Mouse (Mus musculus) CH12.LX (cell line): ENCODE measurements around the gene Lpcat3. TPM values are rescaled to one million over a fixed set of nuclear protein-coding genes. Genes with fewer than 3 reads are reported as not detected.

Experiments used
- DNase-seq: peaks from one replicate; pipeline ENCODE4 v3.0.0-alpha.2; 2013; ENCODE audit errors: extremely low read depth
- H3K27ac ChIP-seq: 2 replicates; pipeline ENCODE4 v1.5.1; 2012; ENCODE audit warnings: low read depth, mild to moderate bottlenecking, control low read depth, moderate library complexity; ENCODE audit not compliant: insufficient read depth
- H3K27me3 ChIP-seq: replicated peaks from 2 replicates; pipeline ENCODE3; 2012; ENCODE audit warnings: inconsistent platforms
- H3K36me3 ChIP-seq, 2 experiments: replicated peaks in 1 of 2; 2 replicates each; pipeline versions ENCODE3 to v1.6.1; 2012; ENCODE audit warnings: inconsistent platforms in 1 of 2, low read length in 1 of 2, mild to moderate bottlenecking in 1 of 2, mixed read lengths in 1 of 2, moderate library complexity in 1 of 2; ENCODE audit not compliant: control insufficient read depth in 1 of 2, insufficient read depth in 1 of 2
- H3K4me1 ChIP-seq, 2 experiments: 2 replicates each; pipeline ENCODE4 v1.6.1; 2012; ENCODE audit warnings: inconsistent platforms in 1 of 2, moderate library complexity in 1 of 2; ENCODE audit not compliant: insufficient read depth in 2 of 2, control insufficient read depth in 1 of 2
- H3K4me2 ChIP-seq: 2 replicates; pipeline ENCODE4 v1.6.1; 2012; ENCODE audit warnings: low read depth, mild to moderate bottlenecking, control low read depth; ENCODE audit not compliant: poor library complexity, insufficient read depth, severe bottlenecking
- H3K4me3 ChIP-seq, 3 experiments: fragments of 150-350 bp in 1 of 3; sonication (generic) in 1 of 3; replicated peaks in 1 of 3; 2 replicates each; pipeline versions ENCODE3 to v1.5.1; 2011 to 2012; ENCODE audit warnings: low read depth in 2 of 3, low read length in 2 of 3, mild to moderate bottlenecking in 2 of 3, moderate library complexity in 2 of 3, control low read depth in 1 of 3, improper control_type of control experiment in 1 of 3, inconsistent platforms in 1 of 3, mixed read lengths in 1 of 3; ENCODE audit not compliant: poor library complexity in 1 of 3
- H3K79me2 ChIP-seq: replicated peaks from 2 replicates; pipeline ENCODE4 v1.6.1; 2012; ENCODE audit warnings: mild to moderate bottlenecking, moderate library complexity; ENCODE audit not compliant: control insufficient read depth, poor library complexity, insufficient read depth, severe bottlenecking; ENCODE audit errors: extremely low read depth
- H3K9ac ChIP-seq: 2 replicates; pipeline ENCODE4 v1.6.1; 2012; ENCODE audit warnings: low read depth, mild to moderate bottlenecking, control low read depth, moderate library complexity; ENCODE audit not compliant: insufficient read depth
- H3K9me3 ChIP-seq: replicated peaks from 2 replicates; pipeline ENCODE3; 2012; ENCODE audit warnings: low read length, inconsistent platforms, mixed read lengths
- BHLHE40 ChIP-seq: IDR thresholded peaks from 2 replicates; pipeline ENCODE4 v1.6.1; 2011; ENCODE audit warnings: mild to moderate bottlenecking, low read depth, low read length, improper control_type of control experiment
- CHD1 ChIP-seq: IDR thresholded peaks from 2 replicates; pipeline ENCODE4 v1.6.1; 2012; ENCODE audit warnings: low read depth, low read length, improper control_type of control experiment, inconsistent platforms
- CHD2 ChIP-seq: IDR thresholded peaks from 2 replicates; pipeline ENCODE4 v1.6.1; 2011; ENCODE audit warnings: low read length, improper control_type of control experiment
- CTCF ChIP-seq, 2 experiments: IDR thresholded peaks in 1 of 2; conservative IDR thresholded peaks in 1 of 2; 2 replicates each; pipeline ENCODE4 v1.5.1; 2011 to 2012; ENCODE audit warnings: low read depth in 2 of 2, low read length in 2 of 2, improper control_type of control experiment in 1 of 2, inconsistent platforms in 1 of 2, mild to moderate bottlenecking in 1 of 2, moderate library complexity in 1 of 2
- ELF1 ChIP-seq: IDR thresholded peaks from 2 replicates; pipeline ENCODE4 v1.6.1; 2014; ENCODE audit warnings: low read depth, mild to moderate bottlenecking, inconsistent platforms, low read length, improper control_type of control experiment
- ETS1 ChIP-seq: conservative IDR thresholded peaks from 2 replicates; pipeline ENCODE4 v1.6.1; 2012; ENCODE audit warnings: low read depth, mild to moderate bottlenecking, inconsistent platforms, low read length, improper control_type of control experiment, moderate library complexity
- HCFC1 ChIP-seq: IDR thresholded peaks from 2 replicates; pipeline ENCODE4 v1.6.1; 2012; ENCODE audit warnings: low read depth, mild to moderate bottlenecking, inconsistent platforms, low read length, improper control_type of control experiment
- IRF4 ChIP-seq: IDR thresholded peaks from 2 replicates; pipeline ENCODE4 v1.6.1; 2014; ENCODE audit warnings: low read depth, mild to moderate bottlenecking, inconsistent platforms, low read length, improper control_type of control experiment
- JUN ChIP-seq: IDR thresholded peaks from 2 replicates; pipeline ENCODE4 v1.6.1; 2011; ENCODE audit warnings: low read depth, mild to moderate bottlenecking, low read length, improper control_type of control experiment, moderate library complexity; ENCODE audit not compliant: insufficient read depth
- KAT2A ChIP-seq: IDR thresholded peaks from 2 replicates; pipeline ENCODE4 v1.6.1; 2012; ENCODE audit warnings: low read length, improper control_type of control experiment, inconsistent platforms; ENCODE audit not compliant: insufficient replicate concordance
- MAFK ChIP-seq: IDR thresholded peaks from 2 replicates; pipeline ENCODE4 v1.6.1; 2011; ENCODE audit warnings: low read length, improper control_type of control experiment; ENCODE audit not compliant: insufficient replicate concordance
- MAX ChIP-seq: IDR thresholded peaks from 2 replicates; pipeline ENCODE4 v1.6.1; 2011; ENCODE audit warnings: low read length, improper control_type of control experiment
- MAZ ChIP-seq: IDR thresholded peaks from 2 replicates; pipeline ENCODE4 v1.6.1; 2012; ENCODE audit warnings: low read depth, mild to moderate bottlenecking, inconsistent platforms, low read length, improper control_type of control experiment, moderate library complexity
- MEF2A ChIP-seq: IDR thresholded peaks from 2 replicates; pipeline ENCODE4 v1.6.1; 2014; ENCODE audit warnings: low read depth, mild to moderate bottlenecking, inconsistent platforms, low read length, improper control_type of control experiment, borderline replicate concordance
- MXI1 ChIP-seq: IDR thresholded peaks from 2 replicates; pipeline ENCODE4 v1.6.1; 2011; ENCODE audit warnings: mild to moderate bottlenecking, low read depth, low read length, improper control_type of control experiment
- MYC ChIP-seq: IDR thresholded peaks from 2 replicates; pipeline ENCODE4 v1.6.1; 2011; ENCODE audit warnings: low read depth, mild to moderate bottlenecking, improper control_type of control experiment, low read length
- NELFE ChIP-seq: IDR thresholded peaks from 2 replicates; pipeline ENCODE4 v1.6.1; 2011; ENCODE audit warnings: low read depth, low read length, improper control_type of control experiment
- NRF1 ChIP-seq: IDR thresholded peaks from 2 replicates; pipeline ENCODE4 v1.6.1; 2014; ENCODE audit warnings: low read depth, mild to moderate bottlenecking, inconsistent platforms, low read length, improper control_type of control experiment, moderate library complexity
- PAX5 ChIP-seq: IDR thresholded peaks from 2 replicates; pipeline ENCODE4 v1.6.1; 2012; ENCODE audit warnings: low read length, inconsistent platforms, mixed read lengths
- RAD21 ChIP-seq: IDR thresholded peaks from 2 replicates; pipeline ENCODE4 v1.6.1; 2011; ENCODE audit warnings: low read depth, mild to moderate bottlenecking, low read length, improper control_type of control experiment, moderate library complexity
- RCOR1 ChIP-seq: conservative IDR thresholded peaks from 2 replicates; pipeline ENCODE4 v1.6.1; 2012; ENCODE audit warnings: low read depth, mild to moderate bottlenecking, inconsistent platforms, low read length, improper control_type of control experiment
- SIN3A ChIP-seq: IDR thresholded peaks from 2 replicates; pipeline ENCODE4 v1.6.1; 2012; ENCODE audit warnings: low read length, improper control_type of control experiment, inconsistent platforms
- SMC3 ChIP-seq: IDR thresholded peaks from 2 replicates; pipeline ENCODE4 v1.6.1; 2011; ENCODE audit warnings: low read depth, low read length, improper control_type of control experiment
- TCF12 ChIP-seq: IDR thresholded peaks from 2 replicates; pipeline ENCODE4 v1.6.1; 2014; ENCODE audit warnings: low read depth, mild to moderate bottlenecking, inconsistent platforms, low read length, improper control_type of control experiment
- UBTF ChIP-seq: IDR thresholded peaks from 2 replicates; pipeline ENCODE4 v1.6.1; 2012; ENCODE audit warnings: low read depth, mild to moderate bottlenecking, inconsistent platforms, low read length, improper control_type of control experiment, moderate library complexity
- USF2 ChIP-seq: conservative IDR thresholded peaks from 2 replicates; pipeline ENCODE4 v1.6.1; 2011; ENCODE audit warnings: low read depth, low read length, improper control_type of control experiment
- ZC3H11A ChIP-seq: IDR thresholded peaks from 2 replicates; pipeline ENCODE4 v1.6.1; 2012; ENCODE audit warnings: low read depth, mild to moderate bottlenecking, inconsistent platforms, low read length, improper control_type of control experiment
- ZKSCAN1 ChIP-seq: IDR thresholded peaks from 2 replicates; pipeline ENCODE4 v1.6.1; 2012; ENCODE audit warnings: low read depth, inconsistent platforms, low read length, improper control_type of control experiment, borderline replicate concordance
- ZMIZ1 ChIP-seq: IDR thresholded peaks from 2 replicates; pipeline ENCODE4 v1.6.1; 2012; ENCODE audit warnings: low read depth, mild to moderate bottlenecking, inconsistent platforms, low read length, improper control_type of control experiment
- dilution Hi-C: fragments of 300-500 bp; cut with MboI; formaldehyde crosslinking; loops from 2 replicates; pipeline ENCODE4 v1.14.3; 2020; ENCODE audit warnings: low sequenced_read_pairs; ENCODE audit not compliant: extremely low pct_unique_long_range_greater_than_20kb, extremely low pct_ligation_motif_present
- in situ Hi-C: fragments of 300-500 bp; cut with MboI; formaldehyde crosslinking; loops from 3 replicates; pipeline ENCODE4 v1.14.3; 2019; ENCODE audit warnings: low sequenced_read_pairs, low pct_ligation_motif_present, low pct_unique_long_range_greater_than_20kb, mixed read lengths
- polyA plus RNA-seq: library from polyadenylated mRNA; unstranded; fragments of >175 nt; gene quantifications from 2 replicates; pipeline ENCODE4 v1.2.1, GENCODE M21; 2012; ENCODE audit warnings: low read depth; ENCODE audit not compliant: insufficient read length
- total RNA-seq, 2 experiments: library from RNA; depleted of rRNA; stranded (reverse); fragments of 300-350 nt in 1 of 2; fragments of >200 nt in 1 of 2; gene quantifications; 2 replicates each; pipeline ENCODE4 v1.2.3; 2012 to 2014

The Lpcat3 gene
- total and polyA plus RNA-seq, 3 experiments: 52.9 to 113 (median 77.0) TPM

DNA sequence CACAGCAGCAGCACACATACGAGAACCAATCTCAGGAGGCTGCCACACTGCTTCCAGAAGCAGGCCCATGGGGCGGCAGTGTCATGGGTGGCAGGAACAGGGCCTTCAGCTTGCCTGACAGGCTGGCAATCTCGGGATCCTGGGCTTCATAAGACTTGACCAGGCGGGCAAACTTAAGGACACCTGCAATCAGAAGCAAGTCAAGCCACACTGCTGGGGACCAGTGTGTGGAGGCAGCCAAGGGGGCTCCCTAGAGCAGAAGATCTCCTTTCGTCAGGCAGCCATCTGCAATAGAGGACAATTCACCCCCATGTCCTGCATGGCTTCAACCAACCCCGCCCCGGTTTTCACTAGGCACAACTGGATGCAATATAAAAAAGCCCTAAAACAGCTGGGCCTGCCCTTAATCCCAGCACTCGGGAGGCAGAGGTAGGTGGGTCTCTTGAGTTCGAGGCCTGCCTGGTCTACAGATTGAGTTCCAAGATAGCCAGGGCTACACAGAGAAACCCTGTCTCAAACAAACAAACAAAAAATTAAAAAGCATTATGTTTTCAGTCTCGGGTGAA is 76.5 kb downstream of the Lpcat3 start:
- TF ChIP-seq SIN3A (no peak), ELF1 (no peak), RCOR1 (no peak)
- in situ Hi-C loops: no loop called here
- dilution Hi-C loops: no loop called here

DNA sequence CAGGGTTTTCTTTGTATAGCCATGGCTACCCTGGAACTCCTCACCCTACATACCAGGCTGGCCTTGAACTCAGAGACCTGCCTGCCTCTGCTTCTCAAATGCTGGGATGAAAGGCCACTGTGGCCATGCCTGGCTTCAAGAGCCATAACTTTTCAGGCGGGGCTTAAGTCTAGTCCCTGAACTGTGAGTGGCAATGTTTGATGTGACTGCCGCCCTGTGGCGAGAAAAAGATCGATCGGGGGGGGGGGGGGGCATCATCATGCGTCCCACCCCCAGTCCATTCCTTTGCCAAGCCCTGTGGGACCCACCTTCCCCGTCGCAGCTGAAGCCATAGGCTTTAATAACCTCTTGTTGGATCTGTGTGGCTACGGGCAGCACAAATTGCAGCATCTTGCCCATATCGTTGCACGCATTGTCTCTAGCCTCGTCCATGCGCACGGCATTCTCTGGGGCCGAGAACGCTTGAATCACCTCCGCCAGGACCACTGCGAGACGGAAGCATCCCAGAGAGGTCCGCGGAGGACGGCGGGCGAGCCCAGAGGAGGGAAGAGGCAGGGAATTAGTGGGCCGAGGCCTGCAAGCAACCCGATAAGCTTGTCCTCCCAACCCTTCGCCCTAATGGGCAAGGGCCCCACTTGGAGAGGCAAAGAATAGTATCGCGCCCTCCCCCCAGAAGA is 77.5 kb downstream of the Lpcat3 start:
- no peaks in the 10 kb centered on the region for H3K79me2 ChIP-seq
- peak overlapping the region; percentile 90 for H3K9ac ChIP-seq
- dilution Hi-C loops: no loop called here
- H3K4me3 ChIP-seq: peak overlapping the region; percentile 62 to 74 (median 70)
- DNase-seq: peak; percentile 80
- in situ Hi-C loops: no loop called here
- peaks cover 34 to 83% of the 10 kb centered on the region in 2 experiments for H3K4me1 ChIP-seq
- H3K27ac ChIP-seq: peak overlapping the region; percentile 98
- peak overlapping the region; percentile 68; the same call in 1 of the 2 replicates for H3K4me2 ChIP-seq
- no peaks in the 10 kb centered on the region for H3K27me3 ChIP-seq
- H3K36me3 ChIP-seq: peaks cover 18 to 23% of the 10 kb centered on the region in 2 experiments
- no peaks in the 10 kb centered on the region for H3K9me3 ChIP-seq
- TF ChIP-seq KAT2A (no peak), CHD1 (peak; percentile 66), CHD2 (0 out of 2 replicates have a peak, but pooled peaks have one; percentile 54), ZC3H11A (peak; percentile 82), NRF1 (peak; percentile 13; the same call in 1 of the 2 replicates), JUN (no peak), ETS1 (no peak; the same call in 1 of the 2 replicates), ELF1 (peak; percentile 43; the same call in 1 of the 2 replicates), ZMIZ1 (no peak), MEF2A (peak; percentile 60), USF2 (no peak), TCF12 (peak; percentile 59), IRF4 (peak; percentile 66), SMC3 (peak; percentile 96), MAZ (peak; percentile 99), ZKSCAN1 (no peak), CTCF (conservative IDR thresholded peaks at IDR 0.05 in 1 of 2, IDR thresholded peaks at IDR 0.05 in 1 of 2; ENCODE audit: low read depth in 2 of 2, low read length in 2 of 2) (peak in 1 of 2 experiments; percentile 93; a peak in 2 of 4 replicates), BHLHE40 (peak; percentile 42; the same call in 1 of the 2 replicates), MYC (0 out of 2 replicates have a peak, but pooled peaks have one; percentile 58), UBTF (no peak), HCFC1 (peak; percentile 51; the same call in 1 of the 2 replicates), RCOR1 (0 out of 2 replicates have a peak, but pooled peaks have one; percentile 24), MAX (peak; percentile 64; the same call in 1 of the 2 replicates), RAD21 (peak; percentile 82), MXI1 (peak; percentile 71; the same call in 1 of the 2 replicates), PAX5 (no peak), MAFK (no peak), NELFE (no peak)

More for the DNA sequence above, 76.5 kb downstream of the Lpcat3 start:
- Histone ChIP-seq H3K36me3 (peaks cover 14 to 17% of the 10 kb centered on the region in 2 experiments), H3K79me2 (no peaks in the 10 kb centered on the region), H3K27ac (peak overlapping the region; percentile 68), H3K9ac (peak overlapping the region; percentile 58), H3K4me1 (peaks cover 29 to 82% of the 10 kb centered on the region in 2 experiments), H3K4me3 (peak overlapping the region in 2 of 3 experiments; percentile 29 to 36), H3K9me3 (no peaks in the 10 kb centered on the region), H3K4me2 (peak overlapping the region; percentile 68), H3K27me3 (no peaks in the 10 kb centered on the region)
- no peak for DNase-seq
